Mouse (Mus musculus): ENCODE measurements at regions not wholly inside any gene's neighbourhood (a gene's known extent, or its start where the extent isn't known, plus 50 kb on each side); places are given as distances from the start of the nearest gene placed in this dataset.

DNA sequence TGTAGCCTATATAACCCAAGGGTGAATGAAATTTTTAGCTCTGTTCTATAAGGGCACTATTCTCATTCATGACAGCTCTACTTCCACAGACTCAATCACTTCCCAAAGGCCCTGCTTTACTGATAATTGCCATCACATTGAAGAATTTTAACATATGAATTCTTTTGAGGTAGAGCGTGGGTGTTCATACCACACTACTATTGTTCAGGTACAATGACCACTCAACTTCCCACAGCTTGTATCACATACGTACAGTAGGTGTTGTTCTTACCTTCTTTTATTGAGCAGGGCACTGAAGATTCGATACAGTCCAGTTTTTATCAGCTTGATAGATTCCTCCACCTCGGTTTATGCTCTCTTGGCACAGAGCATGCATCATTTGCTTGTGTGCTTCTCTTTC is 111.1 kb upstream of the Jag1 start:
- DNase-seq = no peak

DNA sequence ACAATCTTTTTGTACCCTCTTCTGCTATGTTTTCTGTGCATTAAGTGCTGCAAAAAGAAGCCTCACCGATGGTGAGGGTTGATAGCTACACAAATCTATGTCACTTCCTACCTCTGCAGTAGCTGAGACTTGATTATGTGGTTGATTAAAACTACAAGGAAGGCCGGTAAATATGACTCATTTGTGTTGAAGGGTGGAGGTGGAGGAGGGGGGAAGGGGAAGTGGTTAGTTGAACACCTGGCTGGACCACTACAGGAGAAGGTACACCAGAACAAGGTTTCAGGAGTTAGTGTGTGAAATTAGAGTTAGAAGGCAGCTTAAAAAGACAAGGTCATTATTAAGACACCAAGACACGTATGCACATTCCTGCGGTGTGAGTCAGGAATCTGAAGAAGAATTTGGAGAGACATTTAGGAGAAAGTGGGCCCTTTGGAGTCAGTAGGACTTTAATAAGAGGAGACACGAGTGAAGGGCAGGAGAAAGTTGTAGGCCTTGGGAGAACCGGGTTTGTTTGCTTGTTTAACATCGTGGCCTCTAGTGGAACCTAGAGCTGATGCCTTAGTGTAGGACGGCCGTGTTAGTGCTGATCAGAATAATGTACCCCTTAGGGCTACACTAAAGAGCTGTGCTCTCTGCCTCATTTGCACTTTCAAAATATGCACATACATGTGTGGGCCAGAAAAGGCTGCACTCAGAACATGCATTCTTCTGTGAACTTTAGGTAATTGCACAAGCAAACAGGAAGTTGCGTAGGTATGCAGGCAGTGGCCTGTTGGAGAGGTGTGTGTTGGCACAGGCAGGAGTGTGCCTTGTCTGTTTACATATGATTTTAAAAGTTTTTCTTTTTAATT is 108.5 kb upstream of the Jag1 start:
- peak; percentile 45 for DNase-seq

DNA sequence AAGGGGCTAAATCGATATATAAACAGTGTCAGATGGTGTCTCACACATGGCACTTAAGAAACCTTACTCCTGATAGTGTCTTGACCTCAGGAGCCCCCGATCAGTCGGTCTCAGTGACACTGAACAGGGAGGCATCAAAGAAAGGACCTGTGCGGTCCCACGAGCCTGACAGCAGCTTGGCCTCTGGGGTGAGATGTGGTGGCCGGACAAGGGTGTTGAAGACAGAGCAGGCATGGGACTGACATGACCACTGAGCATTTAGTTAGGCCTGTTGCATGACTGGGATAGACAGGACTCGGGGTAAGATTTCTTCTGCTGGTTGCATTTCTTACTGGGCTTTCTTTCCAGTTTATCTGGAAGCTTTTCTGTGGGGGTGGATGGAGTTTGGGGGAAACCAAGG is 99.3 kb upstream of the Jag1 start:
- no peak for DNase-seq

DNA sequence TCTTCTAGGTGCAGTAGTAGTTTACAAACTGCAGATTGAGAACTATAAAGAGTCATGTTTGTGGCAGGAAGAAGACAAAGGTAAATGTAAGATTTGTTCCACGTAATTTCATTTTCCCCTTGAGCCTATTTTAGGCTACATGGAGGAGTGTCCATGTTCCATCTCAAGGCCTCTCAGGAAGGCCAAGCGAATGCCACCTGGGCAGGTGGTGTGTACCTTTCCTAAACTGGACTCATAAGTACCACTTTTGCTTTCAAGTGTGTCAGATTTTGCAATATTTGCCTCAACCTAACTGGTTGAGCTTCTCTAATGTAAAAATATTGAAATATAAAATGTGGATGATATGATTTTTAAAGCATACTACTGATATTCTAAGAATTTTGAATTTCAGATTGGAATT is 91.4 kb upstream of the Jag1 start:
- DNase-seq = no peak

DNA sequence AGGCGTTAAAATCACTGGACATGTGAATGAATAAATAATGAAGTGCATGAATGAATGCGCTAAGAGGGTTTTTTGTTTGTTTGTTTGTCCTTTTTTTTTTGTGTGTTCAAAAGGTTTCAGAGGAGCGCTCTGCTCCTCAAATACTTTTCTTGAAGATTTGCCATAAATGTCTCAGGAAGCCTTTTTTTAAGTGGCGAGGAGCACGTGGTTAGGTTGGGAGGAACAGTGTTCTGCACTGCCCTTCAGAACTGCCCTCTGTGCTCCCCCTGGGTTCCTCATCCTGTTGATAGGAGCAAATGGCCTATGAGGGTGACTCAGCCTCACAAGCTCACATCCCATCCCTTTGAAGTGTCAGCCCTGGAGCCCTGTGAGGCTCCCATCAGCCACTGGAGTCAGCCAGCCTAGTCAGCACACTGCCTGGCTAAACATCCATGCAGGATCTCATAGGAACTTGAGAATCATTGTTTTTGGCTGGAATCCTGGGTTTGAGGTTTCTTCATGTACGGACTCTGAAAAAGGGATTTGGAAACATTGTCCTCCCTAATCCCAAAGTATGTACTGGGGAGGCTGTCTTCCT is 87.9 kb upstream of the Jag1 start:
- no peak for DNase-seq

DNA sequence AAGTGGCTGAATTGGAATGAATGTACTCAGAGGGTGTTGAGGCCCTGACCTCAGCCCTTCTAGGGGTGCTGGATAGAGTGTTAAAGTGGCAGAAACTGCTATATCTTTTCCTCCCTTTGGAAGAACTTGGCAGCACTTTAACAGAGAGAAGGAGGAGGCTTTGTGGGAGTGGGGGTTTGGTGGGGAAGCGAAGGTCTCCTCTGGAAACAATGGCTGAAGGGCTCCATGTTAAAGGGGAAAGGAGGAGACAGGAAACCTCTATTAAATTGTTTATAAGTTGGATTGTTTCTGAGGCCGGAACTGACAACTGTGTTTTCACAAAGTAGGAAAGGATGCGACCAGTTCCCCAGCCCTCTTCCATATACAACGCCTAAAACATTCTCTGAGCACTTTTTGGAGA is 83.7 kb upstream of the Jag1 start:
- DNase-seq = no peak

DNA sequence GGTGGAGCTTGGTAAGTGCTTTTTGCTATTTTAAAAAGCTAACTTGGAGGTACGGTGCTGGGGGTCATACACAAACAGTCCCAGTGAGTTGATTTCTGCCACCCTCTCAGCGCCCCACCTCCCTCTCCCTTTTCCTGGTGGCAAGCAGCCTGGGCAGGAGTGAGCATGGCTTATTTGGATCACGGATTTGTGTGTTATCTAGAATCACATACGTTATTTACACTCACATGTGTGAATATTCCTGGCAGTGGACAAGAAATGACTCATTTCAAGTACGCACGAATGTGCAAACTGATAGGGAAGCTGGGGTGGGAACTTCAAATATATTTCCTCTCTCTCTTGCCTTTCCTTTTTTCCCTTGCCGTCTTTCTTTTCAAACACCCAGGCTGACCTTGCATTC is 75.7 kb upstream of the Jag1 start:
- no peak for DNase-seq

DNA sequence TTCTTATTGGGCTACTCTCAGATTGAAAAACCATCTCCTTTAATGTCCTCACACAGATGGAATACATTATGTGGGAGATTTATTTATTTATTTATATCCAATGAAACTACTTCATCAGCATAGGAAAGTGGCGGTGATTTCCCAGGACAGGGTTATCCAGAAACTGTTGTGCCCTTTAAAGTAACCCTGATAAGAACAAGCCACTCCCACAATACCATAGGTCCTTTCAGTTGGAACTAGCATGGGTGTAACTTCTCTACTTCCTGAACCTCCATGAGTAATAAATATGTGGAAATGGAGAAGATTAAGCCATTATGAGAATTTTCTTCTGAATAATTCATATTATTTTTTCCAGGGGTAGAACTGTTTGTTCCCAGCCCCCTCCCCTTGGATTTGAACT is 52.7 kb upstream of the Jag1 start:
- no peak for DNase-seq

DNA sequence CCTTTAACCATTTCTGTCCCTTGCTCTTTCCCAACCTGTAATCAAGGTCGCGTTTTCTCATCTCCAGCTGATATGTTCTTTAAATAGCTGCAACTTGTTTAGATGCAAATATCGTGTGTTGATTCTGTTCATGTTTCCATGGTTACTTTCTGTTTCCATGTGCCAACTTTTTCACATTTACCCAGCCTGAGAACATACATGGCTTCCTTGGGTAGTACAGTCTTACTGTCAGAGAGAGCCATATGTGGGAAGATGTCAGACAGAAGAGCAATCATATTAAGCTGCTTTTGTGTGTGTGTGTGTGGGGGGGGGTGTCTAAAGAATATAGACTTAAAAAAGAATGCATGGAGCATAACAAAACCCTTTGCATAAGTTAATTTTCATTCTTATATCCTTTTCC is 52.2 kb upstream of the Jag1 start:
- no peak for DNase-seq
